Mouse (Mus musculus) hematopoietic stem cell, adult 5-6 weeks (primary cell): ENCODE measurements around the gene Glg1. TPM values are rescaled to one million over a fixed set of nuclear protein-coding genes. Genes with fewer than 3 reads are reported as not detected.

ENCODE experiments used
- ATAC-seq, 2 experiments: fragments of 125-278 bp in 1 of 2; replicated peaks in 1 of 2; 2 replicates each; pipeline ENCODE4 v1.8.0; 2016 to 2017; ENCODE audit warnings: inconsistent platforms in 2 of 2, mild to moderate bottlenecking in 2 of 2, moderate number of reproducible peaks in 2 of 2, low read depth in 1 of 2, moderate TSS enrichment in 1 of 2; ENCODE audit not compliant: low FRiP score in 2 of 2, poor library complexity in 2 of 2, severe bottlenecking in 2 of 2, insufficient read depth in 1 of 2, low TSS enrichment in 1 of 2
- total RNA-seq: library from RNA; stranded (forward); fragments of 172-1452, 232-1000 nt; gene quantifications from 2 replicates; pipeline ENCODE4 v1.2.3, GENCODE M21; 2017

Glg1 gene
- total RNA-seq, 1 experiment from 2014 or later, result 52.4 TPM

- no peak for ATAC-seq
Observed at GRCm38 (mm10) chr8:111196181-111196580, 62.8 kb downstream of the Glg1 start.

- ATAC-seq, result no peak
Observed at GRCm38 (mm10) chr8:111188594-111189211, 70.3 kb downstream of the Glg1 start.

GRCm38 (mm10) chr8:111187470-111187869 lies 71.5 kb downstream of the Glg1 start:
- ATAC-seq, result no peak

GRCm38 (mm10) chr8:111185472-111185947 lies 73.5 kb downstream of the Glg1 start:
- no peak for ATAC-seq

- no peak for ATAC-seq
Observed at GRCm38 (mm10) chr8:111171661-111172060, 87.4 kb downstream of the Glg1 start.

- ATAC-seq, result peak; percentile 81 to 84
Observed at GRCm38 (mm10) chr8:111157617-111158016, 101.4 kb downstream of the Glg1 start.

GRCm38 (mm10) chr8:111155721-111156436 lies 103.1 kb downstream of the Glg1 start:
- ATAC-seq, result no peak

- peak; percentile 83 to 92 for ATAC-seq
Observed at GRCm38 (mm10) chr8:111145460-111146012, 113.5 kb downstream of the Glg1 start.

GRCm38 (mm10) chr8:111144901-111145459 lies 114.0 kb downstream of the Glg1 start:
- ATAC-seq, result peak in 1 of 2 experiments; percentile 35; a peak in 1 of 4 replicates

- ATAC-seq, result no peak
Observed at GRCm38 (mm10) chr8:111142521-111142920, 116.5 kb downstream of the Glg1 start.

- ATAC-seq, result no peak
Observed at GRCm38 (mm10) chr8:111130756-111131155, 128.3 kb downstream of the Glg1 start.

GRCm38 (mm10) chr8:111119481-111119880 lies 139.5 kb downstream of the Glg1 start:
- ATAC-seq, result no peak

GRCm38 (mm10) chr8:111114891-111115290 lies 144.1 kb downstream of the Glg1 start:
- no peak for ATAC-seq

Other genes with a start within 250 kb of the Glg1 start
- 15.7 and 17.2 TPM in 2 replicates for gene Ddx19b, start 227.5 kb downstream of the Glg1 start, total RNA-seq
- 33.8 and 35.0 TPM in 2 replicates for gene Aars, start 226.1 kb downstream of the Glg1 start, total RNA-seq
- gene Exosc6, start 202.9 kb downstream of the Glg1 start, total RNA-seq, result 20.1 and 25.7 TPM in 2 replicates
- gene Clec18a, start 166.8 kb downstream of the Glg1 start, total RNA-seq, result not detected in 2 replicates
- 19.0 and 27.2 TPM in 2 replicates for gene Pdpr, start 164.6 kb downstream of the Glg1 start, total RNA-seq
- 55.8 and 56.8 TPM in 2 replicates for gene Rfwd3, start 41.0 kb upstream of the Glg1 start, total RNA-seq
- 49.0 and 49.4 TPM in 2 replicates for gene Mlkl, start 79.0 kb upstream of the Glg1 start, total RNA-seq
- not detected in 2 replicates for gene Fa2h, start 134.6 kb upstream of the Glg1 start, total RNA-seq